Mouse (Mus musculus) right cerebral cortex, adult 18-20 months (tissue): ENCODE measurements around the gene Sav1.

ENCODE experiments used
- DNase-seq: peaks from one replicate; pipeline ENCODE4 v3.0.0; 2022; ENCODE audit warnings: mixed read lengths

The Sav1 gene

GRCm38 (mm10) chr12:69947502-69947901 lies 39.3 kb downstream of the Sav1 start:
- DNase-seq, result no peak

DNA sequence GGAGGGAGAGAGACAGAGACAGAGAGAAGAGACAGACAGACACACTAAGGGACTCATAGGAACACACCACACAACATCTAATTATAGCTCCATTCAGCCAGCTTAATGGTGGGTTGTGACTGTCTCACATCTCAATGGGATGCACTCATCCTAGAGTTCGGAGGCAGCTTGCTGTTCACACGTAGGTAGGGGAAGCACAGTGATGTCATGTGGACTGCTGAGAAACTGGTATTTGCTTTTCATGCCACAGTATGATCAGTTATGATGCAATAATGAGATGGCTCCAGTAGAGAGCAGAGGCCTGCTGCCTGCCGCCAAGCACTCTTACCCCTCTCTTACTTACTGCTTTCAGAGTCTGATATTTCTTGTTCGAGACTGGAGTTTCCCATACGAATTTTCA lies 40.9 kb downstream of the Sav1 start:
- DNase-seq, result no peak

DNA sequence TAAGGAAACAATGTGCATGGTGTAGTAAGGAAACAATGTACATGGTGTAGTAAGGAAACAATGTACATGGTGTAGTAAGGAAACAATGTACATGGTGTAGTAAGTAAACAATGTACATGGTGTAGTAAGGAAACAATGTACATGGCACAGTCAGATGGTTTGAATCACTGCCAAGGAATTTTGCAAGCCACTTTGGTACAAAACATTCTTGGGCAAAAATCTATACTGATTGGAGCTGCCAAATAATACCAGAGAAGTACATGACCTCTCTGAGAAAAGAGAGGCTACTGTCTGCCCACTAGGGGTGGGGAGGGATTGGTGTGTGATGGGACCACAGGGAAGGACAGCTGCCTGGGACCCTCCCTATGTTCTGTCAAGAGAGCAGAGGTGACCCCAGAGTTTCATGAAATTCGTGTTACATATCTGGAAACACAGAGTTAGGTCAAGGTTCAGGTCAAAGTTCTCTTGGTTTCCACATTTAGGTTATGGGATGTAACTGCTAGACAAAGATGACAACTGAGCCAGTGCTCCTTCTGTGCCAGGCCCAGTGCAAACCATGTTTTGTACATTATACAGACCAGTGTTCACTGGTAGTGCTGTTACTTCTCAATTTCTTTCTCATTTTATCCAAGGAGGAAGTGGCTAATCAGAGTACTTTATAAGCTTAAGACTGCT lies 45.0 kb downstream of the Sav1 start:
- DNase-seq, result no peak

- DNase-seq, result no peak
Measured at GRCm38 (mm10) chr12:69939291-69939690, 47.5 kb downstream of the Sav1 start.

DNA sequence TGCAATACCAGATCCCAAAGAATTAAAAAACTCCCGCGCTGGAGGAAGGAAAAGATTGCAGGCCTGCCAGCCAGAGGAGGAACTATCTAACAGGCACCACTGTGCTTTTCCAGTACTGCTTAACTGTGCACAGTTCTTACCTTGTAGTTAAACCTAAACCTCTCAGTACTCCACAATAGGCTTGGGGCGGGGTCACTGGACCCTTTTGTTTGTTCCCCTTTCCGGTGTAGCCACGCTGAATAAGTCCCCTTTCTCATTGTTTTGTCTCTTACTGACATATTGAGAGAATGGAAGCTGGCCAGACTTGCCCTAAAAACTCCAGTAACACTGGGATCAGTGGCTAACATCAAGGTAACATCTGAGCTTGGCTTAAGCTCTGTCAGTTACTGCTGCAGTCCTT lies 49.1 kb downstream of the Sav1 start:
- DNase-seq, result no peak

- DNase-seq, result no peak
Measured at GRCm38 (mm10) chr12:69926716-69927115, 60.1 kb downstream of the Sav1 start.

DNA sequence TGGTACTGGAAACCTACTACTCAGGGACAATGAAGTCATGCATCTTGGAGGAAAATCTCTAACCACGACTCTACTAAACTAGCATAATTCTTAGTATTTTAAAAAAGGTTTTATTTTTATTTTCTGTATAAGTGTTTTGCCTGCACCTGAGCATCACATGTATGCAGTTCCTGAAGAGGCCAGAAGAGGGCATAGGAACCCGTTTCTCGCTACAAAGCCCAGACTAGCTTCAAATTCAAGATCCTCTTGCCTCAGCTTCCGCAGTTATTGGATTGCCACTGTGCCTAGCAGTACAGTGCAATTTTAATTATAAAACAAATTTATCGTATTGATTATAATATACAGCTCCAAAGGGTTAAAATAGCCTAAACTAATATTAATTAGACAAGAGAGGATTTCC lies 62.8 kb downstream of the Sav1 start:
- DNase-seq, result no peak

- DNase-seq, result no peak
Measured at GRCm38 (mm10) chr12:69923603-69924002, 63.2 kb downstream of the Sav1 start.

- no peak for DNase-seq
Measured at GRCm38 (mm10) chr12:69923128-69923527, 63.7 kb downstream of the Sav1 start.

DNA sequence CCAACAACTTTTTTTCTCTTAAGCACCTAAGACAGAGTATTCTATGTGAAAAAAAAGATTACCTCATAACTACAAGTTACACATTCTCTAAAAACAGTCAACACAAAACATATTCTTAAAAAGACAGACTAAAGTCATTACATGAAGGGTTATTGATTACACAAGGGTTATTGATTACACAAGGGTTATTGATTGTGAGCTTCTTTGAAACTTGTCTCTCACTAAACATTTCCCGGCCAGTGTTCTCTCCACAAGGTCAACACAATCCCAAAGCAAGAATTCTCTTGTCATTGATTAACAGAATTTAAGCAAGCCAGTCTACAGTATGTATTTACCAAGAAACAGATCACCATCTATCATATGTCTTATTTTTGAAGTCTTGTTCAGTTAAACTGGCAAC lies 64.7 kb downstream of the Sav1 start:
- no peak for DNase-seq

DNA sequence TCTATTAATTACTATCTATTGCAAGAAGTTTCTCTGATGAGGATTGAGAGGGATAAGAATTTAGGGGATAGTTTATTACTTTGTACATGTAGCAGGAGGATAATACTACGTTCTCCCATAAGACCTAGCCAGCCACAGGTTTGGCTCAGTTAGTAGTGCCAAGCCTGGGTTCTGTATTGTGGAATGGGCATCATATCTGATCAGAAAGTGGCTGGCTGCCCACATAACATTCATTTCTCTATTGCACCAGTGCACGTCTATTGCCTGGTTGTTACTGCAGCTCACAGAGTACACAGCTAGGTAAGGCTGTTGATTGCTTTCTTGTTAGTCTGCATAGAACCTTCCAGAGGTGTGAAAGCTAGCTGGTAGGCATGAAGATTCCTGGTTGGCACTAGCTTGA lies 68.9 kb downstream of the Sav1 start:
- DNase-seq, result no peak
